In the genomic region with DNA sequence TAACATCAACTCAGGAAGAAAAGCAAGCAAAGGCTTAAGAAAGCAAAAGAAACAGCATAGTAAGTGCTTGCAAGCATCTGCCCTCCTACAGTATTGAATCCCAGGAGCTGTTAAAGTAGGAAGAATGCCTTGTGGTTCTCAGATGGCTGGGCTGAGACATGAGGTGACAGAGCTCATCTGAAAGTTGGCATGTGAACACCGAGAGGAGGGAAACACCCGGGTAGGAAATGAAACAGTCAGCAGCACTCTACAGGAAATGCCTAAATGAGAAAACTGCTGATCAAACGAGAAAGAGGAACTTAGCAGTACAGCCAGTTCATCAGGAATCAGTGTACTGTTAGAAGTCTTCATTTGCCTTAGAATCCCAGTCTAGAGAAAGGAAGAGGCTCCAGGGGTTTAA, we compare ENCODE assay signal across 10 mouse cellular contexts.
DNase-seq lines count a peak whose midpoint lies in the region; ATAC-seq and TF ChIP-seq lines count a peak whose summit lies in the region.
"Had no signal": no experiment of that assay in that cellular context is flagged by ENCODE, and none has a peak within 500 bp of the region (broad histone marks: within the 10 kb centered on the region; RNA-seq: fewer than 3 reads in every experiment).

No protein-coding gene starts in this region.

- no peak for TF ChIP-seq CTCF in liver, embryonic 14.5 days (IDR thresholded peaks at IDR 0.05; ENCODE audit: low read depth)

- H3K4me3 ChIP-seq in liver, embryonic 14.5 days (ENCODE audit: insufficient read depth in 1 of 2, low read depth in 2 of 2, low read length in 2 of 2) = no peak overlapping the region
- H3K4me3 ChIP-seq: lung, embryonic 15.5 days had no signal

- ATAC-seq in liver, embryonic 14.5 days (ENCODE audit: insufficient read depth) = no peak
- ATAC-seq: Patski had no signal

- H3K9me3 ChIP-seq in liver, embryonic 14.5 days (ENCODE audit: control insufficient read depth, low read length) = no peaks in the 10 kb centered on the region
- H3K9me3 ChIP-seq: lung, embryonic 15.5 days had no signal

- no peak overlapping the region for H3K27ac ChIP-seq in liver, embryonic 14.5 days
- H3K27ac ChIP-seq: lung, embryonic 15.5 days had no signal

- peaks cover 0 to 4% of the 10 kb centered on the region in 2 experiments; a peak in 1 of 4 replicates for H3K4me1 ChIP-seq in liver, embryonic 14.5 days (replicated peaks; ENCODE audit: control insufficient read depth in 2 of 2, insufficient read depth in 2 of 2, low read length in 1 of 2)

- no peak for TF ChIP-seq EP300 in liver, embryonic 14.5 days (IDR thresholded peaks at IDR 0.05; ENCODE audit: low read depth)

- no peak overlapping the region for H3K4me2 ChIP-seq in liver, embryonic 14.5 days (ENCODE audit: low read depth)
- H3K4me2 ChIP-seq: lung, embryonic 15.5 days had no signal

- WGBS in liver, embryonic 14.5 days (ENCODE audit: insufficient replicate concordance) = 12% methylated on average over 3 of the region's 3 CpGs

- no peak overlapping the region for H3K9ac ChIP-seq in liver, embryonic 14.5 days (replicated peaks)
- H3K9ac ChIP-seq: lung, embryonic 15.5 days had no signal

- H3K27me3 ChIP-seq in liver, embryonic 14.5 days (ENCODE audit: control insufficient read depth, insufficient read depth, low read length) = no peaks in the 10 kb centered on the region
- H3K27me3 ChIP-seq: lung, embryonic 15.5 days; Patski had no signal

- no peaks in the 10 kb centered on the region for H3K36me3 ChIP-seq in liver, embryonic 14.5 days (replicated peaks; ENCODE audit: control insufficient read depth, insufficient read depth, low read depth)
- H3K36me3 ChIP-seq: lung, embryonic 15.5 days had no signal

- DNase-seq in gastrocnemius, postnatal 25 days = peak; percentile 30
- no peak for DNase-seq in gastrocnemius, postnatal 10 days
- peak; percentile 87 for DNase-seq in A20 (ENCODE audit: low read depth, low spot score)
- peak; percentile 39 for DNase-seq in cerebellum, adult 11-12 months
- DNase-seq in liver, embryonic 14.5 days (ENCODE audit: low read depth in 3 of 3, low spot score in 3 of 3) = peak in 2 of 3 experiments; percentile 10 to 16
- peak; percentile 45 for DNase-seq in thymus, postnatal 25 days
- DNase-seq in adipocyte (ENCODE audit: low spot score) = no peak
- no peak for DNase-seq in urinary bladder, adult 18-20 months (ENCODE audit: low spot score in 2 of 2)

Comparison
In these comparisons a context has a peak if more than half of its experiments do, and no peak if none do; other contexts are left out.
1. DNase-seq: peak in gastrocnemius, postnatal 25 days (single experiment), A20 (single experiment), cerebellum, adult 11-12 months (single experiment), liver, embryonic 14.5 days (2 of 3) and thymus, postnatal 25 days (single experiment); none in gastrocnemius, postnatal 10 days (single experiment), adipocyte (single experiment) and urinary bladder, adult 18-20 months (0 of 2).